Mouse (Mus musculus): ENCODE data around the gene Ddx49. TPM values are rescaled to one million over a fixed set of nuclear protein-coding genes. Genes with fewer than 3 reads are reported as not detected.

Gene Ddx49
- total and polyA plus RNA-seq, 3 experiments, result 21.6 to 26.4 (median 24.3) TPM

DNA sequence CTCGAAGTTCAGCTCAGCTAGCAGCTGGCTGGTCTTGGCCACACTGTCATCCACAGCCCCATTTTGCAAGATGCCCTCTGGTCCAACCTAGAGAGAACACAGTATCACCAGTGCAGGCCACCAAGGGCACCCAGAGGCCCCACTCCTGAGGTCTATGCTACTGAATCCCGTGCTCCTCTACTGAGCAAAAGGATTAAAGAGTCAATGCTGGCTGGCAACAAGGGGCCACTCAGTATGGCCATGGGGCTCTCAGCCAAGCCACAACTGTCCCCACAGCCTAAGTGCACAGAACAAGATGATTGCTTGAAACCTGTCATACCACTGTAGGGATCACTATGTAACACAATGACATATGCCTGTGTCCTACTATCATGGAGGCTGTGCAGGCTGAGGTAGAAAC is 42.0 kb upstream of the Ddx49 start:
- Histone ChIP-seq H3K4me3 (no peak overlapping the region), H3K4me1 (ENCODE audit: control insufficient read depth, insufficient read depth, low read length) (peaks cover 13% of the 10 kb centered on the region), H3K9ac (ENCODE audit: low read depth, low read length) (no peak overlapping the region), H3K79me2 (replicated peaks; ENCODE audit: control insufficient read depth, insufficient read depth, low read length) (peaks cover 15% of the 10 kb centered on the region), H3K36me3 (ENCODE audit: control insufficient read depth, insufficient read depth, low read length) (no peaks in the 10 kb centered on the region; the same call in 1 of the 2 replicates), H3K27me3 (ENCODE audit: control insufficient read depth, insufficient read depth, low read length) (no peaks in the 10 kb centered on the region), H3K27ac (no peak overlapping the region)
- WGBS, result 84% methylated on average over 2 of the region's 2 CpGs
- no peak for DNase-seq
- intact Hi-C loops (cut with DNase I), result no loop called here
- TF ChIP-seq EP300 (IDR thresholded peaks at IDR 0.05; ENCODE audit: insufficient read depth, low read depth, low read length) (no peak), CTCF (IDR thresholded peaks at IDR 0.05) (no peak), POLR2A (IDR thresholded peaks at IDR 0.05; ENCODE audit: insufficient read depth, low read depth, low read length) (no peak)

DNA sequence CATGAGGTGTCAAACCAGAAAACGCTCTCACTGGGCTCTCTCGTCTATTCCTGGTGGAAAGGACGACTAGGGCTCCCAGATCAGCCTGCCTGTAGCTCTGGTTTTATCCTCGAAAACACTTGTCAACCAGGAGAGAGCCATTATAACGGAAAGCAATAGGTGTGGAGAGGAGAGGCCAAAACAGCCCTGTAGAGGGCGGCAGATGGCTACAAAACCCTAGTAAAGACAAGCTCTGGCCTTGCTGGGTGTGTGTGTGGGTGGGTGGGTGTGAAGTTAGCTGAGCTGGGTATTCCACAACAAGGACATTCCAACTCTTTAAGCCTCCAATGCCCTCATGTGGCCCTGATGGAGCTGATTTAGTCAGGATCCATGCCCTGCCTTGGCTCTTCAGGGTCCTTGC is 41.4 kb upstream of the Ddx49 start:
- Histone ChIP-seq H3K4me1 (ENCODE audit: control insufficient read depth, insufficient read depth, low read length) (peaks cover 9% of the 10 kb centered on the region), H3K27me3 (ENCODE audit: control insufficient read depth, insufficient read depth, low read length) (no peaks in the 10 kb centered on the region), H3K27ac (no peak overlapping the region), H3K4me3 (no peak overlapping the region), H3K79me2 (replicated peaks; ENCODE audit: control insufficient read depth, insufficient read depth, low read length) (peaks cover 13% of the 10 kb centered on the region), H3K36me3 (ENCODE audit: control insufficient read depth, insufficient read depth, low read length) (no peaks in the 10 kb centered on the region; the same call in 1 of the 2 replicates), H3K9ac (ENCODE audit: low read depth, low read length) (no peak overlapping the region)
- TF ChIP-seq EP300 (IDR thresholded peaks at IDR 0.05; ENCODE audit: insufficient read depth, low read depth, low read length) (no peak), CTCF (IDR thresholded peaks at IDR 0.05) (peak; percentile 65)
- intact Hi-C loops (cut with DNase I), result no loop called here
- 68% methylated on average over 6 of the region's 6 CpGs for WGBS
- DNase-seq, result no peak

DNA sequence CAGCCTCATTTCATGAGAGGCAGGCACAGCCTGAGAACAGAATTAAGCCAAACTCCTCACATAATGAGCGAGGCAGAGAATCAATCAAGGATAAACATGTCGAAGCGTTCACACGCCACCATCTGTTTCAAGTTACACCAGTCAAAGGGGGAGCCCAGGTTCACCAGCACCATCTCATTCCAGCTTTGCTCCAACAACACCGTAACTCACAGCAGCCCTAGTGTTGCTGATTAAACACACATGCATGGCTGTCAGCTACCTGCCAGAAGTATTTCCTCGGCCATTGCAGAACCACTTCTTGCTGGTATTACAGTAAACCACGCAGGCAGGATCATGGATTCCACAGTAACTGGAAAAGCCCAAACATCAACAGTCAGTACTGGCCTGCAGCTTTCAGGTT is 40.8 kb upstream of the Ddx49 start:
- WGBS, result 89% methylated on average over 7 of the region's 7 CpGs
- Histone ChIP-seq H3K4me3 (no peak overlapping the region), H3K27ac (no peak overlapping the region), H3K79me2 (replicated peaks; ENCODE audit: control insufficient read depth, insufficient read depth, low read length) (peaks cover 10% of the 10 kb centered on the region), H3K36me3 (ENCODE audit: control insufficient read depth, insufficient read depth, low read length) (no peaks in the 10 kb centered on the region; the same call in 1 of the 2 replicates), H3K27me3 (ENCODE audit: control insufficient read depth, insufficient read depth, low read length) (no peaks in the 10 kb centered on the region), H3K9ac (ENCODE audit: low read depth, low read length) (no peak overlapping the region), H3K4me1 (ENCODE audit: control insufficient read depth, insufficient read depth, low read length) (peaks cover 6% of the 10 kb centered on the region)
- intact Hi-C loops (cut with DNase I), result no loop called here
- TF ChIP-seq POLR2A (IDR thresholded peaks at IDR 0.05; ENCODE audit: insufficient read depth, low read depth, low read length) (no peak), CTCF (IDR thresholded peaks at IDR 0.05) (no peak), EP300 (IDR thresholded peaks at IDR 0.05; ENCODE audit: insufficient read depth, low read depth, low read length) (no peak)
- DNase-seq, result no peak

DNA sequence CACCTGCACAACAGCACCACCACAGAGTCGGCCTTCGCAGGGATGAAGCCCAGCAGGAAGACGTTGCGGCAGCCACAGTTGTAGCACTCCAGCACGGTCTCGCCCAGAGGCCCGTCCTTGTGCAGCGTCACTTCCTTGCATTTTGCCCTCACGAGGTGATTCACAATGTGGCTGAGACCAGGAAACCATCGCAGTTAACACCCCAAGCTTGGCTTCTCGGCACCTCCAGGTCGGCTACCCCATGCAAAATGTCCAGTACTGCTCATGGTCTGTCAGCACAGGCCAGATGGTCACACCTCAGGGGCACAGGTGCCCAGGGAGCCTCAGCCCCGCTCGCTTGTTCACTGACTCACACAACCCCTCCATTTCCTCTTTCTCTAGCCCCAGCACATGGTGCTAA is 39.7 kb upstream of the Ddx49 start:
- Histone ChIP-seq H3K36me3 (ENCODE audit: control insufficient read depth, insufficient read depth, low read length) (no peaks in the 10 kb centered on the region; the same call in 1 of the 2 replicates), H3K4me3 (no peak overlapping the region), H3K4me1 (ENCODE audit: control insufficient read depth, insufficient read depth, low read length) (no peaks in the 10 kb centered on the region), H3K9ac (ENCODE audit: low read depth, low read length) (no peak overlapping the region), H3K27me3 (ENCODE audit: control insufficient read depth, insufficient read depth, low read length) (no peaks in the 10 kb centered on the region), H3K79me2 (replicated peaks; ENCODE audit: control insufficient read depth, insufficient read depth, low read length) (peaks cover 8% of the 10 kb centered on the region), H3K27ac (no peak overlapping the region)
- intact Hi-C loops (cut with DNase I), result no loop called here
- no peak for TF ChIP-seq POLR2A (IDR thresholded peaks at IDR 0.05; ENCODE audit: insufficient read depth, low read depth, low read length)
- TF ChIP-seq CTCF (IDR thresholded peaks at IDR 0.05), result no peak
- TF ChIP-seq EP300 (IDR thresholded peaks at IDR 0.05; ENCODE audit: insufficient read depth, low read depth, low read length), result no peak
- WGBS, result 81% methylated on average over 14 of the region's 14 CpGs
- no peak for DNase-seq

DNA sequence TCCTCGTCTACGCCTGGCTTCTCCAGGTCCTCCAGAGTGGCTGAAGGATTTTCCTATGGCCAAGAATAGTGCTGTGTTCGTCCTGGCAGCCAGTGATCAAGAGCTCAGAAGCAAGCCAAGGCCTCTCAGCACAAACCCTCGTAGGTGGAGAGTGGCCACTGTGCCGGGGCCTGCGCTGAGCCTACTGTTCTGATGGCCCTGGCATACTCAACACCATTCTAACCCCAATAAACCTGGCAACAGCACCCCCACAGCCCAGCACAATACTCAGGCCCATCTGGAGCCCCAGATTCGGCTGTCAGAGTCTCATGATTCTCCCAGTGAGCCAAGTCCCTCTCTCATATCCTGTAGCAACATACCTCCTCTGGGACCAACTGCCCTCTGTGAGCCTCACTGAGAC is 38.4 kb upstream of the Ddx49 start:
- WGBS, result 66% methylated on average over 7 of the region's 7 CpGs
- DNase-seq, result no peak

DNA sequence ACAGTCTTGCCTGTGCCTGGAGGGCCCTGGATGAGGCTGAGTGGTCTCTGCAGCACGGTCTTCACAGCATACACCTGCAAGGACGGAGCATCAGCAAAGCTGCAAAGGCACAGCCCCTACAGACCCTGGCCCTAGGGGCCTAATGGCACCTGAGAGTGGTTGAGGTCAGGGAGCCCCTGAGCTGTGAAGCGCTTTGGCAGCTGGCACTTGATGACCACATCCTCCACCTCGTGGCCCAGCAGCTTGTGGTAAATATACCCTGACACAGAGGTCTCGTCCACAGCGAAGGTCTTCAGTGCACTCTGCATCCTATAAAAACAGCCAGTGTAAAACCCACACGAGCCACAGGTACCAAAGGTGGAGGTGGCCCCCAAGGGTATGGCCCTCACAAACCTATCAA is 36.6 kb upstream of the Ddx49 start:
- Histone ChIP-seq H3K9ac (ENCODE audit: low read depth, low read length) (no peak overlapping the region), H3K79me2 (replicated peaks; ENCODE audit: control insufficient read depth, insufficient read depth, low read length) (peaks cover 6% of the 10 kb centered on the region), H3K27ac (no peak overlapping the region), H3K4me1 (ENCODE audit: control insufficient read depth, insufficient read depth, low read length) (no peaks in the 10 kb centered on the region), H3K36me3 (ENCODE audit: control insufficient read depth, insufficient read depth, low read length) (no peaks in the 10 kb centered on the region; the same call in 1 of the 2 replicates), H3K27me3 (ENCODE audit: control insufficient read depth, insufficient read depth, low read length) (no peaks in the 10 kb centered on the region), H3K4me3 (no peak overlapping the region)
- WGBS, result 84% methylated on average over 7 of the region's 7 CpGs
- no peak for DNase-seq
- TF ChIP-seq POLR2A (IDR thresholded peaks at IDR 0.05; ENCODE audit: insufficient read depth, low read depth, low read length), result no peak
- no peak for TF ChIP-seq EP300 (IDR thresholded peaks at IDR 0.05; ENCODE audit: insufficient read depth, low read depth, low read length)
- TF ChIP-seq CTCF (IDR thresholded peaks at IDR 0.05), result no peak
- intact Hi-C loops (cut with DNase I), result no loop called here

More for the DNA sequence above, 38.4 kb upstream of the Ddx49 start:
- H3K9ac ChIP-seq (ENCODE audit: low read depth, low read length), result no peak overlapping the region
- no peaks in the 10 kb centered on the region; the same call in 1 of the 2 replicates for H3K36me3 ChIP-seq (ENCODE audit: control insufficient read depth, insufficient read depth, low read length)
- H3K27ac ChIP-seq, result no peak overlapping the region
- peaks cover 8% of the 10 kb centered on the region for H3K79me2 ChIP-seq (replicated peaks; ENCODE audit: control insufficient read depth, insufficient read depth, low read length)
- H3K4me1 ChIP-seq (ENCODE audit: control insufficient read depth, insufficient read depth, low read length), result no peaks in the 10 kb centered on the region
- no peaks in the 10 kb centered on the region for H3K27me3 ChIP-seq (ENCODE audit: control insufficient read depth, insufficient read depth, low read length)
- TF ChIP-seq EP300 (IDR thresholded peaks at IDR 0.05; ENCODE audit: insufficient read depth, low read depth, low read length) (no peak), CTCF (IDR thresholded peaks at IDR 0.05) (no peak), POLR2A (IDR thresholded peaks at IDR 0.05; ENCODE audit: insufficient read depth, low read depth, low read length) (no peak)
- H3K4me3 ChIP-seq, result no peak overlapping the region
- intact Hi-C loops (cut with DNase I), result no loop called here

All from heart, adult 2 months (tissue).